In the genomic region with DNA sequence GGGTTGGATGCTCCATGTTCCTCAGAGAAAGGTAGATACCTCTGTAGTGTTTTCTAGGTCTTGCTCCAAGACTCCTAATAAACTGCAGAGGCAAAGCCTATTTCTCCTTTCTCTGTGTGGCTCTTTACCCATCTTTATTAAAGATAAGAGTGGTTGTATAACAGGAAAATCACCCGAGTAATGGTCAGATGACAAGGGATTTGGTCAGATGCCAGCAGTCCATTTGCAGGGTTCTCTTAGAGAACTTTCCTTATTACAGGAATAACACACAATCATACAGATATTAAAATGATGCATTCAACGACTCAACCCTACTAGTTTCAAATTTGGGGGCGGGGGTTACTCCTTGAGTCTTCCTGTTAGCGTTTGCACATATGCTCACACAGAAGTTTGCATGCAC, we compare ENCODE assay signal across 23 mouse cellular contexts. TPM values are rescaled to one million over a fixed set of nuclear protein-coding genes. Genes with fewer than 3 reads are reported as not detected.
DNase-seq lines count a peak whose midpoint lies in the region; ATAC-seq and TF ChIP-seq lines count a peak whose summit lies in the region.
"Had no signal": no experiment of that assay in that cellular context is flagged by ENCODE, and none has a peak within 500 bp of the region (broad histone marks: within the 10 kb centered on the region; RNA-seq: fewer than 3 reads in every experiment).

No protein-coding gene starts in this region.

- no peak for TF ChIP-seq POLR2A in kidney, adult 2 months (IDR thresholded peaks at IDR 0.05; ENCODE audit: low read depth, low read length)

- H3K4me2 ChIP-seq in hindbrain, embryonic 11.5 days (replicated peaks; ENCODE audit: low read depth, low read length) = no peak overlapping the region
- H3K4me2 ChIP-seq: hindbrain, embryonic 12.5 days; intestine, embryonic 15.5 days had no signal

- DNase-seq in cerebellum, adult 9-10 months = peak; percentile 39
- no peak for DNase-seq in cerebellum, adult 11 months
- peak; percentile 34 for DNase-seq in kidney, adult 2 months
- no peak for DNase-seq in kidney, postnatal 4 days
- DNase-seq in NIH3T3 (ENCODE audit: low read depth) = peak; percentile 65
- DNase-seq in hindbrain, embryonic 11.5 days (ENCODE audit: low spot score) = no peak
- DNase-seq: adrenal gland, adult 8-10 months; B cell, adult 2 months; forebrain, postnatal 0 days; gastrocnemius, postnatal 36 days; heart, adult 2 months; heart, postnatal 14 days; heart, postnatal 4 days; kidney, adult 11 months had no signal

- ATAC-seq in hindbrain, embryonic 11.5 days (ENCODE audit: low FRiP score) = no peak
- ATAC-seq: forebrain, embryonic 14.5 days; forebrain, postnatal 0 days; hindbrain, embryonic 16.5 days; intestine, embryonic 15.5 days had no signal

- 83% methylated on average over 4 of the region's 4 CpGs for WGBS in kidney, adult 2 months
- 90% methylated on average over 4 of the region's 4 CpGs for WGBS in hindbrain, embryonic 11.5 days

- no peak overlapping the region for H3K27ac ChIP-seq in kidney, adult 2 months (ENCODE audit: insufficient read depth, low read depth, low read length)
- H3K27ac ChIP-seq in brown adipose tissue, adult 24 weeks (replicated peaks; ENCODE audit: low read depth, low read length) = peak overlapping the region; percentile 85
- no peak overlapping the region for H3K27ac ChIP-seq in hindbrain, embryonic 11.5 days (ENCODE audit: low read depth, low read length)
- H3K27ac ChIP-seq: heart, adult 2 months; hindbrain, embryonic 12.5 days; intestine, embryonic 15.5 days had no signal

- H3K4me3 ChIP-seq in kidney, adult 2 months (ENCODE audit: insufficient read depth, low read depth, low read length) = no peak overlapping the region
- no peak overlapping the region for H3K4me3 ChIP-seq in brown adipose tissue, adult 24 weeks (ENCODE audit: insufficient read depth, low read depth, low read length)
- no peak overlapping the region for H3K4me3 ChIP-seq in hindbrain, embryonic 11.5 days (ENCODE audit: low read depth, low read length)
- H3K4me3 ChIP-seq: heart, adult 2 months; heart, embryonic 10.5 days; heart, embryonic 13.5 days; hindbrain, embryonic 12.5 days; intestine, embryonic 15.5 days had no signal

- H3K4me1 ChIP-seq in kidney, adult 2 months (ENCODE audit: control insufficient read depth, insufficient read depth, low read length) = peaks cover 26% of the 10 kb centered on the region; the same call in 1 of the 2 replicates
- H3K4me1 ChIP-seq in brown adipose tissue, adult 24 weeks (ENCODE audit: control insufficient read depth, insufficient read depth, insufficient read length, low read length) = peaks cover 25% of the 10 kb centered on the region
- H3K4me1 ChIP-seq in hindbrain, embryonic 11.5 days (replicated peaks; ENCODE audit: control insufficient read depth, insufficient read depth, low read length) = no peaks in the 10 kb centered on the region; the same call in 1 of the 2 replicates
- H3K4me1 ChIP-seq: intestine, embryonic 15.5 days had no signal

- no peak overlapping the region for H3K9ac ChIP-seq in hindbrain, embryonic 11.5 days (ENCODE audit: low read depth, low read length)
- H3K9ac ChIP-seq: forebrain, postnatal 0 days; heart, embryonic 13.5 days; hindbrain, embryonic 12.5 days; intestine, embryonic 15.5 days had no signal

- no peaks in the 10 kb centered on the region for H3K36me3 ChIP-seq in kidney, adult 2 months (ENCODE audit: control insufficient read depth, insufficient read depth, low read length)
- H3K36me3 ChIP-seq in hindbrain, embryonic 11.5 days (ENCODE audit: control insufficient read depth, insufficient read depth, low read length) = no peaks in the 10 kb centered on the region
- H3K36me3 ChIP-seq: heart, embryonic 10.5 days; heart, embryonic 13.5 days; hindbrain, embryonic 12.5 days; intestine, embryonic 15.5 days had no signal

- H3K27me3 ChIP-seq in kidney, adult 2 months (replicated peaks; ENCODE audit: control insufficient read depth, insufficient read depth, low read length) = no peaks in the 10 kb centered on the region
- H3K27me3 ChIP-seq in hindbrain, embryonic 11.5 days (ENCODE audit: control insufficient read depth, insufficient read depth, low read length) = no peaks in the 10 kb centered on the region
- H3K27me3 ChIP-seq: CH12.LX; heart, embryonic 13.5 days; hindbrain, embryonic 12.5 days; intestine, embryonic 15.5 days had no signal

- no peaks in the 10 kb centered on the region for H3K9me3 ChIP-seq in hindbrain, embryonic 11.5 days (ENCODE audit: control insufficient read depth, low read length)
- H3K9me3 ChIP-seq: G1E; heart, embryonic 10.5 days; heart, embryonic 13.5 days; hindbrain, embryonic 12.5 days; intestine, embryonic 15.5 days had no signal

- no peak for TF ChIP-seq CTCF in kidney, adult 2 months (conservative IDR thresholded peaks at IDR 0.05; ENCODE audit: insufficient read depth, insufficient read length, low read depth, low read length)

RNA-seq across cellular contexts. Expression of a gene that starts 16.8 kb away (rescaled TPM):
- polyA plus RNA-seq in kidney, adult 2 months (2012; rRNA removed) = 12.5 and 17.2 TPM in 2 replicates
- 590 and 641 TPM in 2 replicates for polyA plus RNA-seq in brown adipose tissue, adult 24 weeks (2012; ENCODE audit: insufficient read depth, insufficient read length, missing spikeins)
- 18.2 and 22.6 TPM in 2 replicates for polyA plus RNA-seq in hindbrain, embryonic 11.5 days (2014; fragmentation: Nextera tagmentation; extraction: Ambion mirVana)

Comparison
In these comparisons a context has a peak if more than half of its experiments do, and no peak if none do; other contexts are left out.
1. DNase-seq: peak in cerebellum, adult 9-10 months (single experiment), kidney, adult 2 months (single experiment) and NIH3T3 (single experiment); none in cerebellum, adult 11 months (single experiment), kidney, postnatal 4 days (0 of 2) and hindbrain, embryonic 11.5 days (single experiment).
2. RNA of a gene that starts 16.8 kb away (polyA plus RNA-seq): 590 to 641 TPM in brown adipose tissue, adult 24 weeks; 18.2 to 22.6 TPM in hindbrain, embryonic 11.5 days and 12.5 to 17.2 TPM in kidney, adult 2 months; every median in the first group is over 10 times any median in the second.